Mouse (Mus musculus): Measurements from ENCODE around the gene Dusp28. TPM values are rescaled to one million over a fixed set of nuclear protein-coding genes. Genes with fewer than 3 reads are reported as not detected.
"Not testable (repeated sequence)": the region's sequence is repeated elsewhere in the genome, so short reads cannot be mapped to it uniquely, and the experiment has no call there.

Gene Dusp28
- polyA plus RNA-seq, 1 experiment from 2014 or later, result 11.5 TPM

DNA sequence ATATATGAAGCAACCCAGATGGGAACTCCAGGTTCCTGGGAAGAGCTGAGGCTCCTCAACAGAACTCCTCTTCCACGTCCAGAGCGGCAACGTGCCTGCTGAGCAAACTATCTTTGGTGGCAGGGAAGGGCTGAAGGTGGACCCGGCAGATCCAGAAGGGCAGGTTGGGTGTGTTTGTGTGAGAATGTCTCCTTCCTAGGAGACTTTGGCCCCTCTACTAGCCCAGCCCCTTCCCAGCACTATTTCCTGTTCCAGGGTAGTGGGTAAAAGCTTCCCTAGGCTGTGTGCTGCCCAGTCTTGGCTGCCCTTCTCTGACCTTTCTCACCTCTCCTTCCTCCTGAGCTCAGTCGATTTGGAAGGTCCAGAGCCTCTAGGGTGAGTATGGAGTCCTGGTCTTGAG, 43.8 kb downstream of the Dusp28 start, which contains the start of gene Gpr35:
Gpr35 (plus strand) TSS at position 259 of the 400 bp plus-strand sequence.
- H3K4me1 ChIP-seq, result no peaks in the 10 kb centered on the region
- no peak within 1 kb of the TSS for H3K27ac ChIP-seq
- no peak for ATAC-seq (ENCODE audit: borderline replicate concordance, extremely low read depth, low FRiP score, low TSS enrichment)

DNA sequence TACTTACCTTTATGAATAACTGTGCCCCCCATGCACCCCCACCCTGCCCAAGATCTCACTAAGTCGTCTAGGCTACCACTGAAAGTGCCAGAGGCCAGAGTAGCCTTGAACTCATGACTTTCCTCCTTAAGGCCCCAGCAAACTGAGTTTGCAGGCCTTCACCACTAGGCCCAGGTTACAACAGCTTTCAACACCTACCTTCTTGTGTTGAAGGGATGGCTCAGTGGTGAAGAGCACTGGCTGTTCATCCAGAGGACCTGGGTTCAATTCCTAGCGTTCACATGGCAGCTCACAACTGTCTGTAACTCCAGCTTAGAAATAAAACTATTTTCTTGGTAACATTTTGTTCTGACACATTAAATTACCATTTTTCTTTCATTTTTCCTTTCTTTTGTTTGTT, 46.9 kb downstream of the Dusp28 start:
- ATAC-seq (ENCODE audit: borderline replicate concordance, extremely low read depth, low FRiP score, low TSS enrichment), result no peak
- no peaks in the 10 kb centered on the region for H3K9me3 ChIP-seq
- no peaks in the 10 kb centered on the region for H3K36me3 ChIP-seq
- no peaks in the 10 kb centered on the region for H3K4me1 ChIP-seq
- H3K27ac ChIP-seq, result no peak overlapping the region
- H3K4me2 ChIP-seq, result no peak overlapping the region
- H3K4me3 ChIP-seq, result no peak overlapping the region
- no peak overlapping the region for H3K9ac ChIP-seq
- H3K27me3 ChIP-seq, result no peaks in the 10 kb centered on the region
- whole genome bisulfite sequencing, result 62% methylated on average over 2 of the region's 2 CpGs

More for the DNA sequence above, 43.8 kb downstream of the Dusp28 start, which contains the start of gene Gpr35:
- Histone ChIP-seq H3K36me3 (peaks cover 4% of the 10 kb centered on the region; the same call in 1 of the 2 replicates), H3K4me2 (no peak within 1 kb of the TSS), H3K9me3 (no peaks in the 10 kb centered on the region), H3K27me3 (no peaks in the 10 kb centered on the region), H3K4me3 (no peak within 1 kb of the TSS), H3K9ac (no peak within 1 kb of the TSS)
- WGBS, result 60% methylated on average over 5 of the region's 5 CpGs

DNA sequence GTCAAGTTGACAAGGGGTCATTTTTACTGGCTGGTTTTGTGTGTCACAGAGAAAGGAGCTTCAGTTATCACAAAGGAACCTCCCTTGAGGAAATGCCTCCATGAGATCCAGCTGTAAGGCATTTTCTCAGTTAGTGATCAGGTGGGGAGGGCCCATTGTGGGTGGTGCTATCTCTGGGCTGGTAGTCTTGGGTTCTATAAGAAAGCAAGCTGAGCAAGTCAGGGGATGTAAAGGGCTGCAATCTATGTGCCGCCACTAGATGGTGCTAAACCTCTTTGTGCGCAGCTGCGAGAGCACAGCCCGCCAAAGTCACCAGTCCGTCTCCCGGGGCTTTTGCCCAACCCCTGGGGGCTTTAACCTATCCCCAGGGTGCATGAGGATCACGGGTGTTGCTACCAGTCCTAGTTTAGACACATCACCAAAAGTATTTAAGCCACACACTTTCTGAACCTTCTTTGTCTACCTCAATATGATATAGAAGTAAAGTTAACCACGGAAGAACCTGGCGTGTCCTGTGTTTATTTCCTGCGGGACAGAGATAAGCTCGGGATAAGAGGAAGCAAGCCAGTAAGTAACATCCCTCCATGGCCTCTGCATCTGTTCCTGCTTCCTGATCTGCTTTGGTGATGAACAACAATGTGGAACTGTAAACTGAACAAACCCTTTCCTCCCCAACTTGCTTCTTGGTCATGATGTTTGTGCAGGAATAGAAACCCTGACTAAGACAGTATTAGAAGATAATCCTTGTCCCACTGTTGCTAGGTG, 50.0 kb downstream of the Dusp28 start:
- not testable (repeated sequence) for H3K4me1 ChIP-seq; H3K9me3 ChIP-seq; ATAC-seq (ENCODE audit: borderline replicate concordance, extremely low read depth, low FRiP score, low TSS enrichment); H3K36me3 ChIP-seq; H3K27ac ChIP-seq; H3K9ac ChIP-seq; H3K27me3 ChIP-seq
- peak overlapping the region; percentile 23 for H3K4me3 ChIP-seq
- peak overlapping the region; percentile 49 for H3K4me2 ChIP-seq
- 2% methylated on average over 11 of the region's 11 CpGs for WGBS

Other genes starting within 250 kb of the Dusp28 start
- gene Gpc1, start 75.3 kb upstream of the Dusp28 start, polyA plus RNA-seq (2015; fragmentation: Nextera tagmentation; extraction: Ambion mirVana), result 34.2 and 35.1 TPM in 2 replicates
- gene Ankmy1, start 4.1 kb upstream of the Dusp28 start, polyA plus RNA-seq (2015; fragmentation: Nextera tagmentation; extraction: Ambion mirVana), result 0.27 and 0.43 TPM in 2 replicates
- gene Rnpepl1, start 3.8 kb downstream of the Dusp28 start, polyA plus RNA-seq (2015; fragmentation: Nextera tagmentation; extraction: Ambion mirVana), result 41.9 and 43.0 TPM in 2 replicates
- 27.7 and 30.4 TPM in 2 replicates for gene Capn10, start 27.4 kb downstream of the Dusp28 start, polyA plus RNA-seq (2015; fragmentation: Nextera tagmentation; extraction: Ambion mirVana)
- 0.36 and 0.62 TPM in 2 replicates for gene Gpr35, start 43.9 kb downstream of the Dusp28 start, polyA plus RNA-seq (2015; fragmentation: Nextera tagmentation; extraction: Ambion mirVana)
- not detected in 2 replicates for gene Aqp12, start 99.4 kb downstream of the Dusp28 start, polyA plus RNA-seq (2015; fragmentation: Nextera tagmentation; extraction: Ambion mirVana)
- 6.5 and 10.8 TPM in 2 replicates for gene Kif1a, start 195.0 kb downstream of the Dusp28 start, polyA plus RNA-seq (2015; fragmentation: Nextera tagmentation; extraction: Ambion mirVana)
- not detected in 2 replicates for gene Agxt, start 228.3 kb downstream of the Dusp28 start, polyA plus RNA-seq (2015; fragmentation: Nextera tagmentation; extraction: Ambion mirVana)

All from lung, embryonic 15.5 days (tissue).